Mouse (Mus musculus) ES-E14 (cell line): ENCODE data around the gene Tiam1.

ENCODE experiments used
- CHD2 ChIP-seq: IDR thresholded peaks from 2 replicates; pipeline ENCODE4 v1.6.1; 2014; ENCODE audit warnings: mild to moderate bottlenecking, low read depth, low read length, inconsistent platforms
- HCFC1 ChIP-seq: IDR thresholded peaks from 2 replicates; pipeline ENCODE4 v1.6.1; 2012; ENCODE audit warnings: low read length, inconsistent platforms, borderline replicate concordance; ENCODE audit not compliant: insufficient read depth
- MAFK ChIP-seq: IDR thresholded peaks from 2 replicates; pipeline ENCODE4 v1.6.1; 2014; ENCODE audit warnings: mild to moderate bottlenecking, low read depth, low read length, inconsistent platforms; ENCODE audit not compliant: insufficient read depth
- ZC3H11A ChIP-seq: IDR thresholded peaks from 2 replicates; pipeline ENCODE4 v1.6.1; 2012; ENCODE audit warnings: low read depth, mild to moderate bottlenecking, inconsistent platforms, low read length, borderline replicate concordance
- ZNF384 ChIP-seq: IDR thresholded peaks from 2 replicates; pipeline ENCODE4 v1.6.1; 2012; ENCODE audit warnings: low read depth, low read length, inconsistent platforms

- TF ChIP-seq ZNF384 = no peak
- no peak for TF ChIP-seq HCFC1
- no peak for TF ChIP-seq CHD2
- no peak for TF ChIP-seq ZC3H11A
- TF ChIP-seq MAFK = peak; percentile 96
These were observed 70.9 kb downstream of the Tiam1 start for GRCm38 (mm10) chr16:90072651-90073050.
